Mouse (Mus musculus) lung, postnatal 0 days (tissue): Measurements from ENCODE around the gene Bspry. TPM values are rescaled to one million over a fixed set of nuclear protein-coding genes. Genes with fewer than 3 reads are reported as not detected.

Experiments
- ATAC-seq: fragments of 200-750 bp; cut with Nextera tagmentation; 2 replicates; pipeline ENCODE4 v1.8.0; 2017; ENCODE audit warnings: moderate library complexity
- DNase-seq: peaks from one replicate; pipeline ENCODE4 v3.0.0-alpha.2; 2016; ENCODE audit warnings: low spot score
- H3K27ac ChIP-seq: fragments of 300-500 bp; sonication (generic); 2 replicates; pipeline ENCODE4 v1.5.1; 2014; ENCODE audit warnings: antibody characterized with exemption, mild to moderate bottlenecking, low read length, mixed read lengths
- H3K27me3 ChIP-seq: fragments of 300-500 bp; sonication (generic); replicated peaks from 2 replicates; pipeline ENCODE4 v1.6.1; 2014; ENCODE audit warnings: low read length, mixed read lengths; ENCODE audit not compliant: insufficient read depth
- H3K36me3 ChIP-seq: fragments of 300-500 bp; sonication (generic); 2 replicates; pipeline ENCODE4 v1.6.1; 2014; ENCODE audit warnings: low read length, mixed read lengths; ENCODE audit not compliant: insufficient read depth
- H3K4me1 ChIP-seq: fragments of 300-500 bp; sonication (generic); 2 replicates; pipeline ENCODE4 v1.6.1; 2014; ENCODE audit warnings: antibody characterized with exemption, low read depth, low read length, mixed read lengths; ENCODE audit not compliant: insufficient read depth
- H3K4me2 ChIP-seq: fragments of 300-500 bp; sonication (generic); replicated peaks from 2 replicates; pipeline ENCODE4 v1.6.1; 2014; ENCODE audit warnings: low read depth, mild to moderate bottlenecking, low read length, moderate library complexity, mixed read lengths
- H3K4me3 ChIP-seq: fragments of 300-500 bp; sonication (generic); 2 replicates; pipeline ENCODE4 v1.5.1; 2014; ENCODE audit warnings: low read depth, low read length
- H3K9ac ChIP-seq: fragments of 300-500 bp; sonication (generic); replicated peaks from 2 replicates; pipeline ENCODE4 v1.6.1; 2014; ENCODE audit warnings: low read depth, mild to moderate bottlenecking
- H3K9me3 ChIP-seq: fragments of 300-500 bp; sonication (generic); 2 replicates; pipeline ENCODE4 v1.6.1; 2016; ENCODE audit warnings: low read length, mixed read lengths
- CTCF ChIP-seq: IDR thresholded peaks from 2 replicates; pipeline ENCODE4 v1.5.1; 2016; ENCODE audit warnings: antibody characterized with exemption, mild to moderate bottlenecking
- EP300 ChIP-seq: IDR thresholded peaks from 2 replicates; pipeline ENCODE4 v1.6.1; 2016; ENCODE audit warnings: antibody characterized with exemption, mild to moderate bottlenecking, control low read depth
- WGBS: fragments of 180-500 bp; shearing (Covaris S2); extraction: QIAGEN DNeasy Blood & Tissue Kit; methylation state at CpG from one replicate; pipeline ENCODE4 v1.1.7; 2014; 5-methylcytosine and 5-hydroxymethylcytosine counted together
- polyA plus RNA-seq: library from polyadenylated mRNA; unstranded; fragments of >200 nt; fragmentation: Nextera tagmentation; extraction: Ambion mirVana; gene quantifications from 2 replicates; pipeline ENCODE4 v1.2.1, GENCODE M21; 2015

Gene Bspry
- polyA plus RNA-seq, 1 experiment from 2014 or later: 33.0 TPM

DNA sequence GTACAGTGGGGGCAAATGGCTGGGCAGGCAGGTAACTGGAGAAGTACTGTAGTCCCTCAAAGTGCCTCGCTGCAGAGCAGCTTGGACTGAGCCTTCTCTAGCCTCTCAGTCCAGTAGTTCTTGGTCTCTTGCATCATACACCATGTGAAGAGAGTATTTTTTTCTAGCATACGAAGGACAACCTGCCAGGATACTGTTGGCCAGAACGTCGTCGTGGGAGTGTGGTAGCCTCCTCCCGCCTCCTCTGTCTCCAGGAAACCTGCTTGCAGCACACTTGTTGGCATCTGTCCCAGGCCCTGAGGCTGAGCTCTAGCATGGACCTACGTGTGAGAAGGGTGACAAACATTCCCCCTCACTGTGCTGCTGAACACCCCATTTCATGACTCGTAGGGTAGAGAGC is 17.0 kb downstream of the Bspry start:
- Histone ChIP-seq H3K27ac (peak overlapping the region; percentile 47), H3K4me2 (no peak overlapping the region), H3K27me3 (no peaks in the 10 kb centered on the region), H3K9ac (no peak overlapping the region), H3K36me3 (no peaks in the 10 kb centered on the region), H3K4me1 (0 out of 2 replicates have a peak, but pooled peaks cover 5% of the 10 kb centered on the region), H3K4me3 (no peak overlapping the region), H3K9me3 (no peaks in the 10 kb centered on the region)
- TF ChIP-seq EP300 (no peak), CTCF (no peak)
- 21% methylated on average over 8 of the region's 8 CpGs for WGBS
- ATAC-seq (peak; percentile 88), DNase-seq (peak; percentile 94)

DNA sequence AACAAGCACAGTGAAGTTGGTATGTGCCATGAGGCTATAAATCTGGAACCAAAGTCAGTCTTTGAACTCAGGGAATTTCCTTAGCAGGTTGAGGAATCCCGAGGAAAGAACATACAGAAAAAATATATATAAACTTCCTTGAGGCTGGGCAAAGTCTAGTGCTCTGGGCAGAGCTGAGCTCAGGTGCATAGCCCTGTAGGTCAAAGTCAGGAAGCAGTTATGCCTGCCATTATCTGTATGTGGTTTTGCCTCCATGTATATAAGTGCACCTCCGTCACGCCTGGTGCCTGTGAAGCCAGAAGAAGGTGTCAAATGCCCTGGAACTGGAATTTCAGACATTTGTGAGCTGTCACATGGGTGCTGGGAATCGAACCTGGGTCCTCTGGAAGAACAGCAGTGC is 20.9 kb downstream of the Bspry start:
- H3K9me3 ChIP-seq: no peaks in the 10 kb centered on the region
- no peak overlapping the region for H3K4me2 ChIP-seq
- no peaks in the 10 kb centered on the region for H3K27me3 ChIP-seq
- peaks cover 8% of the 10 kb centered on the region; the same call in 1 of the 2 replicates for H3K4me1 ChIP-seq
- TF ChIP-seq CTCF: no peak
- H3K4me3 ChIP-seq: no peak overlapping the region
- no peak overlapping the region for H3K9ac ChIP-seq
- ATAC-seq: no peak
- no peak for DNase-seq
- H3K36me3 ChIP-seq: no peaks in the 10 kb centered on the region
- WGBS: 71% methylated on average over 4 of the region's 4 CpGs
- H3K27ac ChIP-seq: no peak overlapping the region

DNA sequence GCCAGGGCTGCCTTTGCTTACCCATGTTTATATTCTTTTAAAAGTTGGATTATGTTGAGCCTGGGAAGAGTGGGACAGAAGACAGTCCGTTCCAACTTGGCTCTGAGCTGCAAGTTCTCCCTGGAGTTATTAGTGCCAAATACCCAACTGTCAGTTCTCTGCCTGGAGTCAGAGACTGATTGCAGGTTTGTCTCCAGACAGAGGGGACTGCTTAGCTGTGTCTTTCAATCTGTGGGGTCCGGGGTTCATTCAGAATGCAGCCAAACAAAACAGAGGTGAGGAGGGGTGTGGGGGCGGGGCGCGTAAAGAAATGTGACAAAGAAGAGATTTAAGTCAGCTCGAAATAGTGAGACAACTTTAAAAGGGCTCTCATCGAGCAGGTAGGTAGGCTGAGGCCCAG is 21.7 kb downstream of the Bspry start:
- TF ChIP-seq CTCF (no peak), EP300 (no peak)
- DNase-seq (peak; percentile 70), ATAC-seq (peak; percentile 19; the same call in 1 of the 2 replicates)
- H3K9ac ChIP-seq: peak overlapping the region; percentile 52
- no peaks in the 10 kb centered on the region for H3K27me3 ChIP-seq
- peaks cover 8% of the 10 kb centered on the region; the same call in 1 of the 2 replicates for H3K4me1 ChIP-seq
- H3K9me3 ChIP-seq: no peaks in the 10 kb centered on the region
- no peaks in the 10 kb centered on the region for H3K36me3 ChIP-seq
- WGBS: 1% methylated on average over 7 of the region's 7 CpGs
- H3K4me2 ChIP-seq: peak overlapping the region; percentile 84
- peak overlapping the region; percentile 81 for H3K27ac ChIP-seq
- H3K4me3 ChIP-seq: peak overlapping the region; percentile 61

DNA sequence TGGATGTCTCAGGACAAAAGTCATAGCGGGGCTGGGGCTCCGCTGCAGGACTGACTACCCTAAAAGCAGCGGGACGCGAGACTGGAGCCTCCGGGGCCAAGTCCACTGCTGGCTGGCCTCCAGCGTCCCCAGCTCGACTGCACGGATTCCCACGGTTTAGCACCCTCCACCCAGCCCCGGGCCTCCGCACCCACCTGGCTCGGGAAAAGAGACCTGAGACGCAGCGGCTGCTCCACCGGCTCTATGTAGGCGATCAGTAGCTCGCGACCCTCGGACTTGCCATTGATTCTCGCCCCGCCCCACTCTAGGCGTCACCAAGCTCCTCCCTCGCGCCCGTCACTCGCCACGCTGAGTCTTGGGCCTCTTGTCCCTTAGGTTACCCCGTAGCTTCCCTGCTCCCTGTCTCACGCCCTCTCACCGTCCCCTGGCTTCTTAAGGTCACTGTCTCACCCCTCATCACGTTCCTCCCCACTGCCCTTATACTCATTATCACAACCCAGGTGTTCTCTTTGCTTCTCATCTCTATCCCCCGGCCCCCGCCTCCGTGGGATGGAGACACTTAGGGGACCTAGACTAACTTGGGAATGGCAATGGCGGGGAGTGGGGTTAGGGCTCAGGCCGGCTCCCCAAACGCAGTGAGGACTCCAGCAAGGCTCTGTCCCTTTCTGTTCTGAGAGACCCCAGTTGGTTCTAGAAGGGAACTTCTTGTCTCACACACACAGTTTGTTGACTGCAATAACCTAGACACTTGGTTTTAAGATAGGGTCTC is 22.3 kb downstream of the Bspry start:
- DNase-seq (peak; percentile 94), ATAC-seq (peak; percentile 94)
- H3K36me3 ChIP-seq: no peaks in the 10 kb centered on the region
- no peaks in the 10 kb centered on the region for H3K27me3 ChIP-seq
- H3K9me3 ChIP-seq: no peaks in the 10 kb centered on the region
- no peak for TF ChIP-seq CTCF
- peak overlapping the region; percentile 81 for H3K27ac ChIP-seq
- WGBS: under 1% methylated on average over 37 of the region's 38 CpGs
- H3K4me2 ChIP-seq: peak overlapping the region; percentile 84
- peak overlapping the region; percentile 52 for H3K9ac ChIP-seq
- peaks cover 8% of the 10 kb centered on the region; the same call in 1 of the 2 replicates for H3K4me1 ChIP-seq
- peak overlapping the region; percentile 61 for H3K4me3 ChIP-seq

DNA sequence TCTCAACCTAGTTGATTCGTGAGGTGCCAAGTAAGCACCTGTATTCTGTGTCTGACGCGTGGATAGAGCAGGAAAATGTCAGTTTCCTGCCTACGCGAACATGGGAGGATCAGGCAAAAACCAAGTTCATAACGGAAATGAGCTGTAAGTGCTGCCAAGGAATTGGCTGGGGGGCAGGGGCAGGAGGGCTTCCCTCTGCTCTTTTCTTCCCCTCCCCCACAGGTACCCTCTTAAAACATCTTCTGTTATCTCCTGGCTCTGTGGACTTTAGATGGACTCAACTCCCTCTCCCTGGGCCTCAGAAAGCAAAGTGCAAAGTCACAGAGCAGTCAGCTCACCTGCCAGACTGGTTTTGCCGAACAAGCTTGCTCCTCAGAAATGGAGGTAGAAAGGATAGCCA is 23.1 kb downstream of the Bspry start:
- Histone ChIP-seq H3K27me3 (no peaks in the 10 kb centered on the region), H3K9ac (no peak overlapping the region), H3K36me3 (no peaks in the 10 kb centered on the region), H3K4me1 (peaks cover 8% of the 10 kb centered on the region; the same call in 1 of the 2 replicates), H3K27ac (peak overlapping the region; percentile 81), H3K9me3 (no peaks in the 10 kb centered on the region), H3K4me2 (no peak overlapping the region), H3K4me3 (no peak overlapping the region)
- ATAC-seq: no peak
- TF ChIP-seq CTCF (no peak), EP300 (no peak)
- no peak for DNase-seq
- 18% methylated on average over 7 of the region's 7 CpGs for WGBS

DNA sequence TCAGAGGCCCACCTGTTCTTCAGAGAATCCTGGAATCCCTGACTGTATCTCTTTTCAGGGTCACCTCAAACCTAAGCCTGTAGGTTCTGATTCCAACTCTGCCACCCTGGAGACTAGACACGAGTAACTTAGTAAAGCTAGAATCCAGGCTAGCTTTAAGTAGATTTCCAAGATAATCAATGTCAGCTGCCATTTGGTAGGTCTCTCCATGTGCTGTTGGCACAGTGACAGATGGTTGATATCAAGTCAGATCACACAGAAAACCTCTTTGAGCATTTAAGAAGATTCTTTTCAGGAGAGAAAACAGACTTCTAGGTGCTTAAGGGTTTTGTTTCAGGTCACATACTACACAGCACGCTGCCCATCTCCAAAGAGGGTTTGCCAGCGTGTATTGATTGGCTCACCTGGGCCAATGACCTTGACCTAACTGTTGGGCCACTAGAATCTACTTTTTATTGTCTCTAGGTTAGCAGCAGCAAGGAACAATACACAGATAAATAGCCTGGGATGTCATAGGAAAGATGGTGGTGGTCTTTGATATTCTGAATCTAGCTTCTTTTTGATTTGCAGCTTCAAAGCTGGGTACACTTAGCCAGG is 23.6 kb downstream of the Bspry start, which contains the start of gene Hdhd3:
Gene Hdhd3 (minus strand): TSS at position 94 of the 597 bp plus-strand sequence.
- Histone ChIP-seq H3K36me3 (0 out of 2 replicates have a peak, but pooled peaks cover 4% of the 10 kb centered on the region), H3K4me1 (peaks cover 8% of the 10 kb centered on the region; the same call in 1 of the 2 replicates), H3K9me3 (no peaks in the 10 kb centered on the region), H3K27ac (peak within 1 kb of the TSS; percentile 81), H3K27me3 (no peaks in the 10 kb centered on the region), H3K4me3 (peak within 1 kb of the TSS; percentile 61), H3K9ac (peak within 1 kb of the TSS; percentile 52), H3K4me2 (peak within 1 kb of the TSS; percentile 84)
- TF ChIP-seq CTCF (no peak), EP300 (no peak)
- DNase-seq: no peak
- WGBS: 67% methylated on average over 3 of the region's 3 CpGs
- no peak for ATAC-seq
